Mouse (Mus musculus): ENCODE results near the gene Plxna4. TPM values are rescaled to one million over a fixed set of nuclear protein-coding genes. Genes with fewer than 3 reads are reported as not detected.

Plxna4 gene
- polyA plus RNA-seq, 1 experiment from 2014 or later = 2.5 TPM

- Histone ChIP-seq H3K9ac (replicated peaks; ENCODE audit: low read depth) (no peak overlapping the region), H3K4me1 (ENCODE audit: insufficient read depth, low read depth, low read length) (no peaks in the 10 kb centered on the region), H3K27me3 (replicated peaks; ENCODE audit: insufficient read depth, low read length) (no peaks in the 10 kb centered on the region), H3K4me3 (ENCODE audit: low read depth, low read length) (no peak overlapping the region), H3K27ac (ENCODE audit: low read length) (no peak overlapping the region), H3K9me3 (ENCODE audit: low read length) (no peaks in the 10 kb centered on the region), H3K36me3 (ENCODE audit: insufficient read depth, low read length) (no peaks in the 10 kb centered on the region), H3K4me2 (replicated peaks; ENCODE audit: low read depth, low read length) (no peak overlapping the region)
- WGBS = 70% methylated on average over 4 of the region's 4 CpGs
- ATAC-seq = no peak
- no peak for DNase-seq (ENCODE audit: low spot score)
- TF ChIP-seq CTCF (IDR thresholded peaks at IDR 0.05) (no peak), EP300 (IDR thresholded peaks at IDR 0.05) (no peak)
Measured at GRCm38 (mm10) chr6:32355559-32355958, 232.4 kb downstream of the Plxna4 start.

- WGBS = 68% methylated on average over 2 of the region's 2 CpGs
Measured at GRCm38 (mm10) chr6:32348996-32349395, 239.0 kb downstream of the Plxna4 start.

GRCm38 (mm10) chr6:32348126-32348525 lies 239.9 kb downstream of the Plxna4 start:
- no peak for ATAC-seq
- no peaks in the 10 kb centered on the region for H3K9me3 ChIP-seq (ENCODE audit: low read length)
- H3K27ac ChIP-seq (ENCODE audit: low read length) = no peak overlapping the region
- no peak for TF ChIP-seq CTCF (IDR thresholded peaks at IDR 0.05)
- TF ChIP-seq EP300 (IDR thresholded peaks at IDR 0.05) = no peak
- no peaks in the 10 kb centered on the region for H3K27me3 ChIP-seq (replicated peaks; ENCODE audit: insufficient read depth, low read length)
- WGBS = 61% methylated on average over 6 of the region's 6 CpGs
- no peak overlapping the region for H3K4me3 ChIP-seq (ENCODE audit: low read depth, low read length)
- no peaks in the 10 kb centered on the region for H3K36me3 ChIP-seq (ENCODE audit: insufficient read depth, low read length)
- DNase-seq (ENCODE audit: low spot score) = peak; percentile 32
- H3K9ac ChIP-seq (replicated peaks; ENCODE audit: low read depth) = no peak overlapping the region
- no peaks in the 10 kb centered on the region for H3K4me1 ChIP-seq (ENCODE audit: insufficient read depth, low read depth, low read length)
- H3K4me2 ChIP-seq (replicated peaks; ENCODE audit: low read depth, low read length) = no peak overlapping the region

More at GRCm38 (mm10) chr6:32348996-32349395, 239.0 kb downstream of the Plxna4 start:
- ATAC-seq (no peak), DNase-seq (ENCODE audit: low spot score) (no peak)
- H3K36me3 ChIP-seq (ENCODE audit: insufficient read depth, low read length) = no peaks in the 10 kb centered on the region
- no peaks in the 10 kb centered on the region for H3K9me3 ChIP-seq (ENCODE audit: low read length)
- no peak overlapping the region for H3K4me2 ChIP-seq (replicated peaks; ENCODE audit: low read depth, low read length)
- no peak overlapping the region for H3K27ac ChIP-seq (ENCODE audit: low read length)
- TF ChIP-seq CTCF (IDR thresholded peaks at IDR 0.05) (no peak), EP300 (IDR thresholded peaks at IDR 0.05) (no peak)
- H3K9ac ChIP-seq (replicated peaks; ENCODE audit: low read depth) = no peak overlapping the region
- H3K4me3 ChIP-seq (ENCODE audit: low read depth, low read length) = no peak overlapping the region
- no peaks in the 10 kb centered on the region for H3K4me1 ChIP-seq (ENCODE audit: insufficient read depth, low read depth, low read length)
- no peaks in the 10 kb centered on the region for H3K27me3 ChIP-seq (replicated peaks; ENCODE audit: insufficient read depth, low read length)

GRCm38 (mm10) chr6:32346015-32346414 lies 242.0 kb downstream of the Plxna4 start:
- TF ChIP-seq CTCF (IDR thresholded peaks at IDR 0.05) (no peak), EP300 (IDR thresholded peaks at IDR 0.05) (peak; percentile 27; the same call in 1 of the 2 replicates)
- WGBS = 70% methylated on average over 2 of the region's 2 CpGs
- no peak for ATAC-seq

GRCm38 (mm10) chr6:32342727-32343126 lies 245.3 kb downstream of the Plxna4 start:
- DNase-seq (ENCODE audit: low spot score) (no peak), ATAC-seq (no peak)
- Histone ChIP-seq H3K27ac (ENCODE audit: low read length) (no peak overlapping the region), H3K4me3 (ENCODE audit: low read depth, low read length) (no peak overlapping the region), H3K36me3 (ENCODE audit: insufficient read depth, low read length) (no peaks in the 10 kb centered on the region), H3K27me3 (replicated peaks; ENCODE audit: insufficient read depth, low read length) (no peaks in the 10 kb centered on the region), H3K9ac (replicated peaks; ENCODE audit: low read depth) (no peak overlapping the region), H3K9me3 (ENCODE audit: low read length) (no peaks in the 10 kb centered on the region), H3K4me1 (ENCODE audit: insufficient read depth, low read depth, low read length) (no peaks in the 10 kb centered on the region), H3K4me2 (replicated peaks; ENCODE audit: low read depth, low read length) (no peak overlapping the region)
- 91% methylated on average over 8 of the region's 8 CpGs for WGBS
- TF ChIP-seq EP300 (IDR thresholded peaks at IDR 0.05) (no peak), CTCF (IDR thresholded peaks at IDR 0.05) (no peak)

More at GRCm38 (mm10) chr6:32346015-32346414, 242.0 kb downstream of the Plxna4 start:
- no peaks in the 10 kb centered on the region for H3K36me3 ChIP-seq (ENCODE audit: insufficient read depth, low read length)
- no peaks in the 10 kb centered on the region for H3K4me1 ChIP-seq (ENCODE audit: insufficient read depth, low read depth, low read length)
- no peak overlapping the region for H3K9ac ChIP-seq (replicated peaks; ENCODE audit: low read depth)
- H3K9me3 ChIP-seq (ENCODE audit: low read length) = no peaks in the 10 kb centered on the region
- DNase-seq (ENCODE audit: low spot score) = no peak
- H3K27me3 ChIP-seq (replicated peaks; ENCODE audit: insufficient read depth, low read length) = no peaks in the 10 kb centered on the region
- H3K4me2 ChIP-seq (replicated peaks; ENCODE audit: low read depth, low read length) = no peak overlapping the region
- no peak overlapping the region for H3K4me3 ChIP-seq (ENCODE audit: low read depth, low read length)
- H3K27ac ChIP-seq (ENCODE audit: low read length) = no peak overlapping the region

GRCm38 (mm10) chr6:32342272-32342671 lies 245.7 kb downstream of the Plxna4 start:
- DNase-seq (ENCODE audit: low spot score) = no peak
- no peak overlapping the region for H3K4me2 ChIP-seq (replicated peaks; ENCODE audit: low read depth, low read length)
- no peaks in the 10 kb centered on the region for H3K36me3 ChIP-seq (ENCODE audit: insufficient read depth, low read length)
- no peaks in the 10 kb centered on the region for H3K9me3 ChIP-seq (ENCODE audit: low read length)
- TF ChIP-seq CTCF (IDR thresholded peaks at IDR 0.05) (no peak), EP300 (IDR thresholded peaks at IDR 0.05) (no peak)
- no peak overlapping the region for H3K4me3 ChIP-seq (ENCODE audit: low read depth, low read length)
- no peaks in the 10 kb centered on the region for H3K4me1 ChIP-seq (ENCODE audit: insufficient read depth, low read depth, low read length)
- WGBS = 67% methylated on average over 6 of the region's 6 CpGs
- no peak overlapping the region for H3K27ac ChIP-seq (ENCODE audit: low read length)
- no peak overlapping the region for H3K9ac ChIP-seq (replicated peaks; ENCODE audit: low read depth)
- no peak; the same call in 1 of the 2 replicates for ATAC-seq
- no peaks in the 10 kb centered on the region for H3K27me3 ChIP-seq (replicated peaks; ENCODE audit: insufficient read depth, low read length)

GRCm38 (mm10) chr6:32338416-32338943 lies 249.5 kb downstream of the Plxna4 start:
- Histone ChIP-seq H3K4me1 (ENCODE audit: insufficient read depth, low read depth, low read length) (no peaks in the 10 kb centered on the region), H3K27me3 (replicated peaks; ENCODE audit: insufficient read depth, low read length) (no peaks in the 10 kb centered on the region), H3K9ac (replicated peaks; ENCODE audit: low read depth) (no peak overlapping the region), H3K4me3 (ENCODE audit: low read depth, low read length) (no peak overlapping the region), H3K4me2 (replicated peaks; ENCODE audit: low read depth, low read length) (no peak overlapping the region), H3K9me3 (ENCODE audit: low read length) (no peaks in the 10 kb centered on the region), H3K27ac (ENCODE audit: low read length) (no peak overlapping the region), H3K36me3 (ENCODE audit: insufficient read depth, low read length) (no peaks in the 10 kb centered on the region)
- no peak for TF ChIP-seq EP300 (IDR thresholded peaks at IDR 0.05)
- no peak for TF ChIP-seq CTCF (IDR thresholded peaks at IDR 0.05)
- DNase-seq (ENCODE audit: low spot score) (no peak), ATAC-seq (no peak)
- 41% methylated on average over 8 of the region's 8 CpGs for WGBS
